Mouse (Mus musculus) ES-E14 (cell line): ENCODE results near the gene Tfap2e.

Source experiments
- HCFC1 ChIP-seq: IDR thresholded peaks from 2 replicates; pipeline ENCODE4 v1.6.1; 2012; ENCODE audit warnings: low read length, inconsistent platforms, borderline replicate concordance; ENCODE audit not compliant: insufficient read depth
- ZC3H11A ChIP-seq: IDR thresholded peaks from 2 replicates; pipeline ENCODE4 v1.6.1; 2012; ENCODE audit warnings: low read depth, mild to moderate bottlenecking, inconsistent platforms, low read length, borderline replicate concordance
- ZNF384 ChIP-seq: IDR thresholded peaks from 2 replicates; pipeline ENCODE4 v1.6.1; 2012; ENCODE audit warnings: low read depth, low read length, inconsistent platforms

GRCm38 (mm10) chr4:126696908-126697307, 39.1 kb downstream of the Tfap2e start:
- no peak for TF ChIP-seq ZNF384
- no peak for TF ChIP-seq ZC3H11A
- TF ChIP-seq HCFC1 = no peak
